Mouse (Mus musculus) ZHBTc4 (cell line): ENCODE measurements at regions not wholly inside any gene's neighbourhood (a gene's known extent, or its start where the extent isn't known, plus 50 kb on each side); places are given as distances from the start of the nearest gene placed in this dataset.

ENCODE experiments used
- DNase-seq: peaks from one replicate; pipeline ENCODE4 v3.0.0-alpha.2; 2011; ENCODE audit warnings: low read depth, low spot score

DNA sequence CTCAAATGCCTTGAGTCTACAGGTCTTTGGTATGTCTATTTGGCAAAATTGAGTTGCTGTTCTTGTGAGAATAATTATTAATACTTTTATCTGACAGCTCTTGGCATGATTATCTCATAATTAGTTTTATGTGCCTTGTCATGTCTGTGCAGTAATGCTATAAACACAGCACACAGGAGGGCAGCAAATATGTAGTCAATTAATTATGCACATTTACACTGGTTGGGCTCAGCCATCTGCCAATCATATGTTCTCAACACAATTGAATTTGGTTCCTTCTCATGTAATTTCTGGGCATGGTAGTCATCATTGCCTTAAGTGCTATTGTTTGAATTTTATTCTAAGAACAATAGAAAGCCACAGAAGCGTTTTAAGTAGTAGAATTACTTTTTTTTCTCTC lies 1650.7 kb upstream of the Tenm2 start:
- DNase-seq: no peak

- DNase-seq: peak; percentile 10
Observed at GRCm38 (mm10) chr11:38861622-38862345, 1626.0 kb upstream of the Tenm2 start.

DNA sequence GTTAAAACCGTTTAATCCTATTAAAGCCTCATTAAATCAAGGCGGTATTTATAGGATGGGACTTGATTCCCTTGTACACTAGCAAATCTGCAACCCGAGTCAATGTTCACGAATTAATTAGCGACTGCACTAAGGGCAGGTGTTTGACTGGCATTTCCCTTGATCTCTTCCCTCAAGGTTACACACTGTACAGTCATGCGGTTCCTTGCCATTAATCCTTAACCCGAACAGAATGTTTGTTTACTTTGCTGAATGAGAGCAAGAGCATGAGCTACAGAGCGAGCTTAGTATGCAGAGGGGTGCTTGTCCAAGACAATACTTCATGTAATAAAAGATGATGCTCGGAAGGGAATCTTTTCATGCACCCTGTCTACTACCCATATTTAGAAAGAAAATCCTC lies 1620.9 kb upstream of the Tenm2 start:
- no peak for DNase-seq

- DNase-seq: no peak
Observed at GRCm38 (mm10) chr11:38829148-38829547, 1593.4 kb upstream of the Tenm2 start.

DNA sequence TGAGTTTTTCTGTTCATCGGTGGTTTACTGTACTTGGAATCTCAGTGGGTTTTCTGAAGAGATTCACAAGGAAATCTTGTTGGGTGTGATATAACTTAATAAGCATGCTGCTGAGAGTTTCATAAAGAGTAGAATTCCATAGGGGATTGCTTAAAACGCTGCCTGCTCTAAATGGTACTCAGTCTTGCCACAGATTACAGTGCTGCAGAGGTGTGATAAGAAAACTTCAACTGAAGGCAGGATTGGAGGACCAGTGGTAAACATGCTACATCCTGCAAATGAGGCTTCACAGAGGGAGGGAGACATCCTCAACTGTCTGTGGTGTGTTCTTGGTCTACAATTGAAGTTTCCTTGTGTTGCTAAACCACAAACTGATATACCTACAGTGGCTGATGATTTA lies 1592.6 kb upstream of the Tenm2 start:
- no peak for DNase-seq

DNA sequence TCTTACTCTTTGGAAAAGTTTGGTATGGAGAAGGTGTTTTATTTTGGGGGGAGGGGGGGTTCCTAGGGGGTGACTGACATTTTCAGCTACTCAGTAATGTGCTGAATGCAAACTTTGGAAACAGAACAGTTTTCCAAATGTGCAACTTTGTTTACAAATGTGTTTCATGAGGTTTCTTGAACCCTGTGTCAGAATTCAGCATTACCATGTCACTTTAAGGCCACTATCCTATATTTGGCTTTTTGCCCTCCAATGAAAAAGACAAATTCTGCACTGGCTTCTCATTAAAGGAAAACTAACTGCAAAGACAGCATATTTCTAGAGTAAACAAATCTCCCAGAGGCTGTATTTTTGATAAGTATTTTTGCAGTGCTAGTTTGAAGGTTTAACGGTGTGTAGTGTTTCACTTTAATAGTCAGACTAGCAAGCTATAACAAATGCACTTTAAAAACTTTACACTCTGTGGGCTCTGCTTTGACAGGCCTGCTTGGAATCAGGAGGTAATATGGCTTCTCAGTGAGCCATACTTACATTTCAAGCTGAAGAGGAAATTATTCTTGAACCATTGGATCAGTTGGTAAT lies 1589.5 kb upstream of the Tenm2 start:
- DNase-seq: no peak

DNA sequence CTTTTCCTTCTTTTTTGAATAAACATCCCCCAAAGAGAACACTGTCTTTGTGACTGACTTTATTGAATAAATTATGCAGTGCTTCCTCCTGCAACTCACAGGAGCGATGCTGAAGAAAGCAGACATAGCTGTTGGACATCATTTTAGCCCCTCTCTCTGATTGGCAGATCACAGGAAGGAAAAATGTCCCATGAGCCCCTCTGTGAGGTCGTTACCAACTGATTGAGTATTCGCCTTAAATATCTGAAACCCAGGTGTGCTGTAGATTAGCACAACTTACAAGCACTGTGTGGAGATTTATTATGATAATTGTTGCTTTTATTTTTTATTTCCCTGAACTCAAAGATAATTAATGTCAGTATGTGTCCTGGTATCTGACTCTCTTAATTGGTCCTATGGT lies 1582.4 kb upstream of the Tenm2 start:
- DNase-seq: no peak

GRCm38 (mm10) chr11:38783548-38783947 lies 1547.8 kb upstream of the Tenm2 start:
- DNase-seq: no peak

GRCm38 (mm10) chr11:38779585-38779984 lies 1543.8 kb upstream of the Tenm2 start:
- DNase-seq: no peak

- DNase-seq: no peak
Observed at GRCm38 (mm10) chr11:38762241-38762640, 1526.5 kb upstream of the Tenm2 start.

GRCm38 (mm10) chr11:38747549-38747948 lies 1511.8 kb upstream of the Tenm2 start:
- DNase-seq: peak; percentile 51

GRCm38 (mm10) chr11:38729101-38729500 lies 1493.3 kb upstream of the Tenm2 start:
- no peak for DNase-seq

DNA sequence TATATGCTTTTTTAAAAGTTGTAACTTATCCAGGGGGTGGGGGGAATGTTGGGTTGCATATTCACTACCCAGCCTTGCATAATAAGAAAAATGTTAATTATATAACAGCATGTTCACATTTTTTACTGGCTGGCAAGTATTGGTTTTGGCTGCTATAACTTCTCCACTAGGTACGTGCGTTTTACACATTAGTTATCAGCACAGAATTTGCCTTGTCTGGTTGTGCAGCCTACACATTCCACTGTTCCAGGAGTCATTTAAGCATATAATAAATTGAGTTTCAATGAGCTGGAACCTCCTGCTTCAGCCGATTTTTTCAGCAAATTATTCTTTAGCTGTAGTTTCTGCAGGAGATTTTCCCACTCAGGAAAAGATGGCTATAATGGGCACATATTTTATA lies 1479.9 kb upstream of the Tenm2 start:
- DNase-seq: no peak

- DNase-seq: no peak
Observed at GRCm38 (mm10) chr11:38681264-38681663, 1445.5 kb upstream of the Tenm2 start.

- DNase-seq: no peak
Observed at GRCm38 (mm10) chr11:38673367-38674056, 1437.7 kb upstream of the Tenm2 start.
